Mouse (Mus musculus) left cerebral cortex, adult 6 months (tissue): ENCODE data around the gene Adgrl3. TPM values are rescaled to one million over a fixed set of nuclear protein-coding genes. Genes with fewer than 3 reads are reported as not detected.

Experiments used
- long read RNA-seq, 2 experiments: library from polyadenylated mRNA; unstranded; transcript quantifications; one replicate each; pipeline ENCODE4 v2.0.0; 2019 to 2020
- polyA plus RNA-seq: library from polyadenylated mRNA; unstranded; fragments of <200 nt; fragmentation: Nextera tagmentation; gene quantifications from 2 replicates; pipeline ENCODE4 v1.2.3, GENCODE M21; 2021

Gene Adgrl3
- polyA plus RNA-seq, result 23.2 and 32.1 TPM in 2 replicates
- long read RNA-seq, experiment 1, partial matches to known transcripts, result 28 of 53 reads
- long read RNA-seq, experiment 1, other reads (novel, unspliced or antisense), result 25 of 53 reads
- long read RNA-seq, experiment 2, partial matches to known transcripts, result 7 of 48 reads
- long read RNA-seq, experiment 2, other reads (novel, unspliced or antisense), result 40 of 48 reads

DNA sequence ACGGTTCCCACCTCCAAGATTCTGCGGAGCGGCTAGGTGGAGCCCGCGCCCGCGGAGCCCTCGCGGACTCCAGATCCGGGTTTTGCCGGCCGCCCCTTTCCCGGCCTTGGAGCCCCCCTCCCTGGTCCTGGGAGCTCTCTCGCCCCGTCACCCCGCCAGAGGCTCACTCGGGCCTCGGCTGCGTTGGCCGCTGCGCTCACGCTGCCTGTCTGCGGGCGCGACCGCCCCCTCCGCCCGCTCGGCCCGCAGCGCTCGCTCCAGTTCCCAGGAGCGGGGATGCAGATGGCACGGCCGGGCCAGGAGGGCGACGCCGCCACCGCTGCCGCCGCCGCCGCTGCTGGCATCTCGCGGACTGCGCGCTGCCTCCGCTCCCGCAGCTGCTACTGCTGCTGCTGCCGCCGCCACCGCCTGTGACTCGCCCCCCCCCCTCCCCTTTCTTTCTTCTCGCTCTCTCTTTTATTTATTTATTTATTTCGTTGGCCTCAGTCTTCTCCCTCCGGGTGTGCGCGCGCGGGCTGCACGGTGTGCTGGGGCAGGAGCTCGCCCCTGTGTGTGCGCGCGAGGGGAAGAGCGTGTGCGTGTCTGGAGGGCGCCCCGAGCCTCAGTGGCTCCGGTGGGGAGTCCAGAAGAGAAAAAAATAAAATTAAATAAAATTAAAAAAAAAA lies at the start of gene Adgrl3:
Gene Adgrl3 (plus strand): TSS at position 549 of the 665 bp plus-strand sequence.

